Mouse (Mus musculus) neural tube, embryonic 12.5 days (tissue): ENCODE data around the gene Apol6. TPM values are rescaled to one million over a fixed set of nuclear protein-coding genes. Genes with fewer than 3 reads are reported as not detected.

Experiments used
- ATAC-seq: fragments of 200-750 bp; cut with Nextera tagmentation; 2 replicates; pipeline ENCODE4 v1.8.0; 2017; ENCODE audit warnings: low read depth, mild to moderate bottlenecking, moderate TSS enrichment, moderate library complexity; ENCODE audit not compliant: low FRiP score
- H3K27ac ChIP-seq: fragments of 300-500 bp; sonication (generic); 2 replicates; pipeline ENCODE4 v1.5.1; 2016
- H3K27me3 ChIP-seq: fragments of 300-500 bp; sonication (generic); replicated peaks from 2 replicates; pipeline ENCODE4 v1.6.1; 2016; ENCODE audit warnings: mild to moderate bottlenecking
- H3K36me3 ChIP-seq: fragments of 300-500 bp; sonication (generic); 2 replicates; pipeline ENCODE4 v1.6.1; 2016; ENCODE audit warnings: mild to moderate bottlenecking
- H3K4me1 ChIP-seq: fragments of 300-500 bp; sonication (generic); 2 replicates; pipeline ENCODE4 v1.6.1; 2016
- H3K4me2 ChIP-seq: fragments of 300-500 bp; sonication (generic); replicated peaks from 2 replicates; pipeline ENCODE4 v1.6.1; 2016; ENCODE audit warnings: mild to moderate bottlenecking
- H3K4me3 ChIP-seq: fragments of 300-500 bp; sonication (generic); 2 replicates; pipeline ENCODE4 v1.5.1; 2016
- H3K9ac ChIP-seq: fragments of 300-500 bp; sonication (generic); 2 replicates; pipeline ENCODE4 v1.6.1; 2016; ENCODE audit warnings: mild to moderate bottlenecking
- H3K9me3 ChIP-seq: fragments of 300-500 bp; sonication (generic); 2 replicates; pipeline ENCODE4 v1.6.1; 2016; ENCODE audit warnings: mild to moderate bottlenecking
- WGBS: fragments of 180-500 bp; shearing (Covaris S2); methylation state at CpG from one replicate; pipeline ENCODE4 v1.1.7; 2016; 5-methylcytosine and 5-hydroxymethylcytosine counted together
- polyA plus RNA-seq: library from polyadenylated mRNA; unstranded; fragments of >200 nt; fragmentation: Nextera tagmentation; extraction: Ambion mirVana; gene quantifications from 2 replicates; pipeline ENCODE4 v1.2.1, GENCODE M21; 2016

Apol6 gene
- polyA plus RNA-seq, 1 experiment from 2014 or later, result not detected

DNA sequence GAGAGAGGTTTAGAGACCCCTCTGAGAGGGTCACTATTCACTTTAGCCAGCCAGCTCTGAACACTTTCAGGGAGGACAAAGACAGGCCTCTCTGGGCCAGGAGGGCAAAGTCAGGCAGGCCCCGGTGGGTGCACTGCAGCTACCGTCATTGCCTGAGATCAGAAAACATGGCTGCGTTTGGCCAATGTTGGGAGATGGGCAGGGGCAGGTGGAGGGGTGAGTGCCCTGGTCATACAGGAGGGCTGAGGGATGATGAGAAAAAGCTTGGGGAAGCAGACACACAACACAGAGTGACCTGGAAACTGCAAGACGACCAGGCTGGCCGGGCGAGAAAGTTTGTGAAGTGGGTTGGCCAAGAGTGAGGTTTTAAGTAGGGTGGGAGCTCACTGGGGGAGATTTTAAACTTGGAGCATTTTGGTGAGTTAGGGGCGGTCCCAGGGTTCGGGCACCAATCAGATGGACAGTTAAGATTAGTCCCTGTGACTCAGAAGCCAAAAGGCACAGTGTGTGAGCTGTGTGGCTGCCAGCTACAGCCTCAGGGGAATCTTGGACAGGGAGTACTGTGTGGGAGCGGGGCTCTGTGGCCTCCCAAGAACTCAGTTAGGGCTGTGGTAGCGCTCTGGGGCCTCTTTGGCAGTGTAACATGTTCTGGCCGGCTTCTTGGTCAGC lies 8.1 kb upstream of the Apol6 start:
- 76% methylated on average over 11 of the region's 11 CpGs for WGBS
- H3K36me3 ChIP-seq, result no peaks in the 10 kb centered on the region
- no peak overlapping the region for H3K9ac ChIP-seq
- no peaks in the 10 kb centered on the region for H3K9me3 ChIP-seq
- no peak overlapping the region for H3K4me3 ChIP-seq
- no peak for ATAC-seq
- no peaks in the 10 kb centered on the region for H3K27me3 ChIP-seq
- peaks cover 18% of the 10 kb centered on the region for H3K4me1 ChIP-seq
- H3K4me2 ChIP-seq, result no peak overlapping the region
- H3K27ac ChIP-seq, result peak overlapping the region; percentile 62; the same call in 1 of the 2 replicates

DNA sequence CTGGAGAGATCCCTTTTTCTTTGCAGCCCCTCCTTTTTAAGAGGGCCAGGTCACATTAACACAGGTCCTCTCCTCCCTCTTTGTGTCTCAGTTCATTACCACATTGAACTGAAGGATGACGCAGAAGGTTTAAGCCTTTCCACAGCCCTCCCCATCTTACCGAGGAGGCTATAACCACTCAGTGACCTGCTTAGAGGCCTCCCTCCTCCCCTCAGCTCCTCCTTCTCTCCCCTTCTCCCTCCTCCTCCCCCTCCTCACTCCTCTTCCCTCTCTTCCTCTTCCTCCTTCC lies 7.6 kb upstream of the Apol6 start:
- H3K27me3 ChIP-seq, result no peaks in the 10 kb centered on the region
- peak overlapping the region; percentile 62 for H3K27ac ChIP-seq
- WGBS, result 65% methylated on average over 2 of the region's 2 CpGs
- H3K9me3 ChIP-seq, result no peaks in the 10 kb centered on the region
- 0 out of 2 replicates have a peak overlapping the region, but pooled peaks have one; percentile 29 for H3K9ac ChIP-seq
- H3K4me2 ChIP-seq, result no peak overlapping the region; the same call in 1 of the 2 replicates
- peaks cover 18% of the 10 kb centered on the region for H3K4me1 ChIP-seq
- H3K36me3 ChIP-seq, result no peaks in the 10 kb centered on the region
- no peak for ATAC-seq
- no peak overlapping the region for H3K4me3 ChIP-seq

DNA sequence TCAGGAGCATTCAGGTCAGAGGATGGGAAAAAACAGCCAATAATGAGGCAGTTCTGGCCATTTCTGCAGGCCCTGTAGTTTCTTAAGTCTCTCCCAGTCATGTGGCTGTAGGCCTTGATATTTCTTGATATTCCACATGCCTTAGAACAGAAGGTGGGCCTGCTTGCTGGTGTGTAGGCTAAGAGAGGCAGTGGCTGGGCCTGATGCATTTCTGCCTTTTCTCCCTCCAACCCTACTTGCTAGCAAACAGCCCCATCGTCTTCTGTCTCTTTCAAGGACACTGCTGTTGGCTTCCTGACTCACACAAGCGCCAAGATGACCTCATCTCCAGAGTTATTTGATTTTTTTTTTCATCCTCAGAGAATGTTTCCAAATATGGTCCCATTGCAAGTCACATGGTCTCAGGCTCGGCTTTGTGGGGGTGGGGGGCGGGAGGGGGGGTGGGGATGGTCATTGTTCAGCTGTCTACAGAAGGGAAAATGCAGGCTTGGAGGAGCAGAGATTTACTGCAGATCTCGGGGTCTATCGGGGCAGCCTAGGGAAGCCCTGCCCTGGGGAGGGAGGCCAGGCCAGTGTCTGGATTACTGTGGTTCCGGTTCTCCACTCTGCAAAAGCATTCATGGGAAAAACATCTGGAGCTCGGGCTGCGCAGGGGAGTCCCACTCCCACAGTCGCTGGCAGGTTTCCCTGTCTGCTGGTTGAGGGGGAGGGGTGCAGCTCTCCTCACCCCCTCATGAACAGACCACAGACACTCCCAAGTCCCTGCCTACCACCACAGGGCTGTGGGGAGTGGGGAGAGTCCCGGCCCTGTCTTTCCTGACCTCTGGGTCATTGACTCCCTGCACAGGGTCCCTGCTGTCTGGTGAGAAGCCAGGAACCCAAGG lies 7.0 kb upstream of the Apol6 start:
- ATAC-seq, result peak; percentile 13; the same call in 1 of the 2 replicates
- H3K4me2 ChIP-seq, result peak overlapping the region; percentile 9; the same call in 1 of the 2 replicates
- no peaks in the 10 kb centered on the region for H3K9me3 ChIP-seq
- H3K27me3 ChIP-seq, result no peaks in the 10 kb centered on the region
- no peaks in the 10 kb centered on the region for H3K36me3 ChIP-seq
- peak overlapping the region; percentile 29; the same call in 1 of the 2 replicates for H3K9ac ChIP-seq
- H3K4me1 ChIP-seq, result peaks cover 18% of the 10 kb centered on the region
- no peak overlapping the region for H3K4me3 ChIP-seq
- 36% methylated on average over 11 of the region's 11 CpGs for WGBS
- H3K27ac ChIP-seq, result peak overlapping the region; percentile 62

DNA sequence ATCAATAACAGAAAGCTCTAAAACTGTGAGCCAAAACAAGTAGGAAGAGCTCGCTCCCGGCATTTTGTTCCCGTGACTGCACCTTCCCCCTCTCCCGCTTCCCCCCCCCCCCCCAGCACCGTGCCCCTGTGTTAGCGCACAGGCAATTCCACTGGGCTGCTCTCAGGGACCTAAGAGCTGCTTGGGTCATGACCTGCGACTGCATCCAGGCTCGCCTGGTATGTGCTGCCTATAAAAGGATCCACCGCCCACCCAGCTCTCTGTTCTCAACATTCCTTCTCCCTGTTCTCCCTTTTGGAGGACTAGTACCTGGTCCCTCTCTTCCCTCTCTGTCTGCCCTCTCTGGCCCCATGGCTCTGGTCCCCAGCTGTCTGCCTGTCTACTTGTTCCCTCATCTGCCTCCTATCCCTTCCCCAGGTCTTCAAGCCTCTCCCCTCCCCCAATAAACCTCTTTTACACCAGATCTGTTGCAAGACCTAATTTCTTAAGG lies 5.3 kb upstream of the Apol6 start:
- no peak overlapping the region for H3K4me2 ChIP-seq
- no peaks in the 10 kb centered on the region for H3K27me3 ChIP-seq
- no peaks in the 10 kb centered on the region for H3K36me3 ChIP-seq
- H3K4me1 ChIP-seq, result peaks cover 18% of the 10 kb centered on the region
- H3K9me3 ChIP-seq, result no peaks in the 10 kb centered on the region
- 60% methylated on average over 9 of the region's 9 CpGs for WGBS
- H3K9ac ChIP-seq, result no peak overlapping the region
- H3K4me3 ChIP-seq, result no peak overlapping the region
- no peak overlapping the region for H3K27ac ChIP-seq
- ATAC-seq, result no peak

GRCm38 (mm10) chr15:77040784-77041183 lies 3.7 kb upstream of the Apol6 start:
- no peak for ATAC-seq
- H3K4me1 ChIP-seq, result peaks cover 18% of the 10 kb centered on the region
- WGBS, result 80% methylated on average over 3 of the region's 3 CpGs
- no peak overlapping the region for H3K4me2 ChIP-seq
- no peaks in the 10 kb centered on the region for H3K9me3 ChIP-seq
- H3K36me3 ChIP-seq, result no peaks in the 10 kb centered on the region
- no peak overlapping the region for H3K4me3 ChIP-seq
- H3K27me3 ChIP-seq, result no peaks in the 10 kb centered on the region
- H3K27ac ChIP-seq, result no peak overlapping the region
- no peak overlapping the region for H3K9ac ChIP-seq

- Histone ChIP-seq H3K9me3 (no peaks in the 10 kb centered on the region), H3K36me3 (no peaks in the 10 kb centered on the region), H3K4me1 (no peaks in the 10 kb centered on the region), H3K27ac (no peak overlapping the region), H3K4me3 (no peak overlapping the region), H3K9ac (no peak overlapping the region), H3K27me3 (no peaks in the 10 kb centered on the region), H3K4me2 (no peak overlapping the region)
- WGBS, result 60% methylated on average over 10 of the region's 10 CpGs
- ATAC-seq, result no peak
Observed at GRCm38 (mm10) chr15:77045609-77046008, 1.1 kb downstream of the Apol6 start.

GRCm38 (mm10) chr15:77050570-77050969 lies 6.0 kb downstream of the Apol6 start, which contains the start of gene Mb:
TSS of gene Mb (minus strand) at chr15:77050670.
- Histone ChIP-seq H3K9me3 (no peaks in the 10 kb centered on the region), H3K4me3 (no peak within 1 kb of the TSS), H3K27me3 (no peaks in the 10 kb centered on the region), H3K9ac (no peak within 1 kb of the TSS), H3K27ac (no peak within 1 kb of the TSS), H3K36me3 (no peaks in the 10 kb centered on the region), H3K4me2 (no peak within 1 kb of the TSS), H3K4me1 (no peaks in the 10 kb centered on the region)
- ATAC-seq, result no peak
- 91% methylated on average over 10 of the region's 10 CpGs for WGBS

DNA sequence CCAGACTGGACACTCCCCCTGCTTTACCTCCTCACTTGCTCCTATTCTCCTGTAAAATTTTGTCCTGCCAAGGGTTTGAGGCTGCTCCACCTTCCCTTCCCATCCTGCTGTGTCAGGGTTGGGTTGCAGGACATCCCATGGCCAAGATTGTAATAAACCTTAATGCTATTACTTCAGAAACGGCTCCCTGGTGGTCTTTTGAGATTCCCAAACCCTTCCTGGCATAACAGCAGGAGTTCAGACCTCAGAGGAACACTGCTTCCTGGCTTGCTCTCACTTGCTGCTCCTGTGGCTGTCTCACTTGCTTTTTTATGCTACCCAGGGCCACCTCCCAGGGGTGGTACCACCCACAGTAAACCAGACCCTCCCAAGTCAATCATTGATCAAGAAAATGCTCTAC lies 7.6 kb downstream of the Apol6 start:
- no peaks in the 10 kb centered on the region for H3K9me3 ChIP-seq
- 21% methylated on average over 1 of the region's 1 CpGs for WGBS
- no peak for ATAC-seq
- no peaks in the 10 kb centered on the region for H3K27me3 ChIP-seq
- no peak overlapping the region for H3K4me3 ChIP-seq
- no peaks in the 10 kb centered on the region for H3K36me3 ChIP-seq
- H3K9ac ChIP-seq, result no peak overlapping the region
- peaks cover 10% of the 10 kb centered on the region for H3K4me1 ChIP-seq
- H3K4me2 ChIP-seq, result no peak overlapping the region
- no peak overlapping the region for H3K27ac ChIP-seq

GRCm38 (mm10) chr15:77053021-77053420 lies 8.5 kb downstream of the Apol6 start:
- H3K9ac ChIP-seq, result no peak overlapping the region
- H3K9me3 ChIP-seq, result no peaks in the 10 kb centered on the region
- no peak overlapping the region for H3K4me2 ChIP-seq
- no peaks in the 10 kb centered on the region for H3K27me3 ChIP-seq
- WGBS, result 83% methylated on average over 1 of the region's 1 CpGs
- H3K4me3 ChIP-seq, result no peak overlapping the region
- peaks cover 10% of the 10 kb centered on the region for H3K4me1 ChIP-seq
- no peak for ATAC-seq
- H3K36me3 ChIP-seq, result no peaks in the 10 kb centered on the region
- no peak overlapping the region for H3K27ac ChIP-seq

DNA sequence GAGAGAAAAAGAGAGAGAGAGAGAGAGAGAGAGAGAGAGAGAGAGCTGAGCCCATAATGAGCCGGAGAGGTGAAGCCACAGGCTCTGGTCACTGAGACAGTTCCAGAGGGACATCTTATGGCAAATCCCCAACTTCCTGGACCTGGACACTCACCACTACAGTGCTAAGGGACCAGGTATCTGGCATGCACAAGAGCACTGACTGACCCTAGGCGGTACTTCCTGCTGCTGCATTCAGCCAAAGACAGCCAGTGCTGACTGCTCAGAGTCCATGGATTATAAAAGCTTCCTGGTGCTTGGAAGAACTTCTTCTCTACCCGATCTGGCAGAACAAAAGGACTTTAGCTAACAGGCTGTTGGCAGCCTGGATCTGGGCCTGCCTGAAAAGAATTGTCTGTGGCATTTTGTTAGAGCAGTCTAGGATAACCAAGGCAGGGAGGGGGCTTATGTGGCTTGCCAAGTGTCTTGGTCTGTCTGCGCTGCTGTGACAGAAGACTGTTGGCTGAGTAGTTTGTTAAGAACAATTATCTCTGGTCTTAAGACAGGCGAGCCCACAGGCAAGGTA lies 10.2 kb downstream of the Apol6 start:
- WGBS, result 66% methylated on average over 5 of the region's 5 CpGs
- Histone ChIP-seq H3K27me3 (no peaks in the 10 kb centered on the region), H3K4me2 (no peak overlapping the region)

DNA sequence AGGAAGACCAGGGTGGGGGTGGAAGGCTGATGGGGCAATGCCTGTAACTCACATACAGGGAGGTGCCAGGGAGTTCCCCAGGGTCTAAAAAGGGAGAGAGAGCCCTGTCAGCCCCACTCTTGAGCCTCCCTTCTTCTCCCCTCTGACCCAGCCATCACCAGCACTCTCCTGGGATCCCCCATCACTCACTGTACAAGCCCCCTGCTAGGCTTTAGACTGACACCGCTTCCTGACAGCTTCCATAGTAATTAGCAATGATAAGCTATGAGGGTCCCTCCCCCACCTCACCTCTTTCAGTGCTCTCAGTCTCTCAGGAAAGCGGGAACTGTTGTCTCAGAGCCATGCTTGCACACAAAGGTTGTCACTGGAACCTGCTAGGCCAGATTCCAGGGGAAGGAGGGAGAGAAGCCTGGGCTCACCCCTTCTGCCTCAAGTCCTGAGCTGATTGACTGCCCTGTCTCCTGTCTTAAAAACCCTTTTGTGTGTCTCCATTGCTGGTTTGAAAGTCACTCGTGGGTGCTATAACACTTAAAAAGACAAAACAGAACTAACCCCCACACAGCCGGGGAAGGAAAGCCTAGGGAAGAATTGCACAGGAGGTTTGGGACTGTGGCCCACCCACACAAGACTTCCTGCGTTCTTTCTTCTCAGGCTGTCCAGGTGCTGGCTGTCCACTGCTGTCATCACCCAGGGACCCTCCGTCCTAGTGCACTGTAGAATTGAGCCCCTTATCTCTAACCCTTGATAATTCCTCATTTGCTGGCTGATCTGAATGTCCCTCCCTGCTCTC lies 11.7 kb downstream of the Apol6 start:
- Histone ChIP-seq H3K36me3 (no peaks in the 10 kb centered on the region), H3K9me3 (no peaks in the 10 kb centered on the region), H3K4me2 (no peak overlapping the region), H3K27me3 (no peaks in the 10 kb centered on the region), H3K4me3 (no peak overlapping the region), H3K9ac (no peak overlapping the region), H3K27ac (no peak overlapping the region), H3K4me1 (peaks cover 10% of the 10 kb centered on the region)
- WGBS, result 32% methylated on average over 6 of the region's 6 CpGs
- no peak for ATAC-seq

More for the DNA sequence above, 10.2 kb downstream of the Apol6 start:
- H3K27ac ChIP-seq, result no peak overlapping the region
- H3K36me3 ChIP-seq, result no peaks in the 10 kb centered on the region
- H3K9ac ChIP-seq, result no peak overlapping the region
- no peaks in the 10 kb centered on the region for H3K9me3 ChIP-seq
- no peak for ATAC-seq
- H3K4me3 ChIP-seq, result no peak overlapping the region
- peaks cover 10% of the 10 kb centered on the region for H3K4me1 ChIP-seq

DNA sequence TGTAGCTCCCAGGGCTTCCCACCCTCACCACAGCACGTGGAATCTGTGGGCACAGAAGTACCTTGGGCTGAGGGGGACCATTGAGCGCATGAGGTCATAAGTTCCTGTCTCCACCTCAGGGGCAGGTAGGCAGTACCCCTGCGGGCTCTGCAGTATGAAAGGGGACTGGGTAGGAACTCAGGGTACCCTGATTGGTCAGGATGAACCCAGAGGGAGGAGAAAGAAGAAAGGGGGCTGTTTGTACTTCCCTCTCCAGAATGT lies 12.2 kb downstream of the Apol6 start:
- no peak overlapping the region for H3K27ac ChIP-seq
- no peak overlapping the region for H3K4me3 ChIP-seq
- H3K36me3 ChIP-seq, result no peaks in the 10 kb centered on the region
- no peak overlapping the region for H3K9ac ChIP-seq
- peaks cover 10% of the 10 kb centered on the region for H3K4me1 ChIP-seq
- 57% methylated on average over 3 of the region's 3 CpGs for WGBS
- no peaks in the 10 kb centered on the region for H3K27me3 ChIP-seq
- H3K9me3 ChIP-seq, result no peaks in the 10 kb centered on the region
- ATAC-seq, result no peak
- no peak overlapping the region for H3K4me2 ChIP-seq
